Mouse (Mus musculus): ENCODE data around the gene R3hdm4.
A peak's percentile ranks its signal among the peaks of the same experiment; 100 is the strongest.

The R3hdm4 gene

DNA sequence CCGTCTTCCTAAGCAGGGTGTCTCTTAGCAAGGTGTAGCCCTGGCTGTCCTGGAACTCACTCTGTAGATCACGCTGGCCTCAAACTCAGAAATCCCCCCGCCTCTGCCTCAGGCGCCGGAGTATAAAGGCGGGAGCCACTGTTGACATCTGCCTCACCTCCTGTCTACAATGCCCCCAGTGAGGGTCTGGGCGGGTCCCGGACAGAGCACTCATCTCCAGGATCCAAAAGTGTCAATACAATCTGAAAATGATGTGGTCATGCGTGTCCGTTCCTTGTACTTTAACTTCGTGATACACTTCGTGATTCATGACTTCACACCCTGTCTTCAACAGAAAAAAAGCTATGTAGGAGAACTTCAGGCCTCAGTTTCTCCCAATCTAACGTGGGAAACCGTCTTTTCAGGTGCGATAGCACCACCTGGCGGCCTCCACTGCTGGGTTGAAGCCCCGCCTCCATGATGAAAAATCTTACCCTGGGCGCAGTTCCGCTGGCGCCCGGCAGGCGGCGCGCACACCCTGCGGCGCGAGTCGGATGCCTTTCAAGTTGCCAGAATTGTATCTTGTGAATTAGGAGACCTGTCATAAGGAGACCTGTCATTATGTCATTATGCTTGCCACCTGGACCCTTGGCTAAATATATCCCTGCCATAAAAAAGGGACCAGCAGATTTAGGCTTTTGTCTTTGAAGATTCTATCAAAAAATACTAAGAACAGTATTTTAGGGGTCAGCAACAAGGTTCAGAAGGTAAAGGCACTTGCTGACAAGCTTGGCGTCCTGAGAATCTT is 4.2 kb upstream of the R3hdm4 start:
- DNase-seq (ENCODE audit: low spot score): peak; percentile 94

DNA sequence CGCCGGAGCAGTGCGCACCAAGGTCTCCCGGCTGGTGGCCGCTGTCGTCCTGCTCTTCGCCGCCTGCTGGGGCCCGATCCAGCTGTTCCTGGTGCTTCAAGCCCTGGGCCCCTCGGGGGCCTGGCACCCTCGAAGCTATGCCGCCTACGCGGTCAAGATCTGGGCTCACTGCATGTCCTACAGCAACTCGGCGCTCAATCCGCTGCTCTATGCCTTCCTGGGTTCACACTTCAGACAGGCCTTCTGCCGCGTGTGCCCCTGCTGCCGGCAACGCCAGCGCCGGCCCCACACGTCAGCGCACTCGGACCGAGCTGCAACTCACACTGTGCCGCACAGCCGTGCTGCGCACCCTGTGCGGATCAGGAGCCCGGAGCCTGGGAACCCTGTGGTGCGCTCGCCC is 564 bp upstream of the R3hdm4 start:
- no peak for DNase-seq (ENCODE audit: low spot score)

DNA sequence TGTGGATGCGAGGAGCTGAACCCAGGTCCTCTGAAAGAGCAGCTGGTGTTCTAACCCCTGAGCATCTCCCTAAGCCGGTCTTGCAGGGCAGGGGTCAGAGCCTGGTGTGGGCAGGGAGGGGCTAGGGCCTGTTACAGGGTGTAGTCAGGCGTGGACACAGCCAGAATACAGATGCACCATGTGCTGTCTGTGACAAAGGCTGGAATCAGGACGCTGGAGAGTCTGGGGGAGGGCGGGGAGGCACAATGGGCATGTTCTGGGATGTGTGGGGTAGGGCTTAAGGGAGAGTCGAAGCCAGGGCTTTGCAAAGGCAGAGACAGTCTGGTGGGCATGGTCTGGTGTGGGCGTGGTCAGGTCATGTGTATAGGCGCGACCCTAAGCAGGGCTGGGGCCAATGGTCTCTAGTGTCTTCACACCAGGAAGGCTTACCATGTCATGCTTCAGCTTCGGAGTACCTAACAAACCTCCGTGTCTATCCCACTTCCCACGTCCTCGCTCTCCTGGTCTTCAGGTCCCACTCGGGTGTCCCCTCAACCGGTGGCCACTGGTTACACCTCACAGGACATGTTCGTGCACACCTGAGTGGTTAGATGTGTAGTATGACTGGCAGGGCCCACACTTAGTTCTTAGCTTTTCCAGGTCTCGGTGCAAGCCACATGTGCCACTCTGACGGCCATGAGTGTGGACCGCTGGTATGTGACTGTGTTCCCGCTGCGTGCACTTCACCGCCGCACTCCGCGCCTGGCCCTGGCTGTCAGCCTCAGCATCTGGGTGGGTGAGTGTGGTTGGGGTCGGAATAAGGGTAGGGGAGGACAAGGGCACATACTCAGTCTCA is 735 bp downstream of the R3hdm4 start:
- DNase-seq (ENCODE audit: low spot score): no peak

DNA sequence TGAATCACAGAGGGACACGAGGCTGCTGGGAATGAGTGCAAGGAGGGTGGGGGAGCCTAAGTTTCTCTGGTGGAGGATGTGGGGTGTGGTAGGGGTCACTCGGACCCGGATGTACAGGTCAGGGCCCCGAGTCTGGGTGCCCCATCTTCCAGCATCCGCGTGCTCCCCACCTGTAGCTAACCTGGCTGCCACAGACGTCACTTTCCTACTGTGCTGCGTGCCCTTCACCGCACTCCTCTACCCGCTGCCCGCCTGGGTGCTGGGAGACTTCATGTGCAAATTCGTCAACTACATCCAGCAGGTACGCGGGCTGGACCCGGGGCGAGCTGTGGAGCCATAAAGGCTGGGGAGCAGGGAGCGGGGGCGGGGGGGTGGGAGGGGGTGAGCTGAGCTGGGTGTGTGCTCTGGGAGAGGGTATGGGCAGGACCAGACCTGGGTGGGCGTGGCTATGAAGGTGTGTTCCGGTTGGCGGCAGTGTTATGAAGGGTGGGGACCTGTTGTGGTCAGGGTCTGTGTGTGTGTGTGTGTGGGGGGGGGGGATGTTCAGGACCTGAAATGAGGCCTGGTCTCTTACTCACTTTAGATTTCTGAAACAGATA is 1.7 kb downstream of the R3hdm4 start:
- DNase-seq (ENCODE audit: low spot score): peak; percentile 59

DNA sequence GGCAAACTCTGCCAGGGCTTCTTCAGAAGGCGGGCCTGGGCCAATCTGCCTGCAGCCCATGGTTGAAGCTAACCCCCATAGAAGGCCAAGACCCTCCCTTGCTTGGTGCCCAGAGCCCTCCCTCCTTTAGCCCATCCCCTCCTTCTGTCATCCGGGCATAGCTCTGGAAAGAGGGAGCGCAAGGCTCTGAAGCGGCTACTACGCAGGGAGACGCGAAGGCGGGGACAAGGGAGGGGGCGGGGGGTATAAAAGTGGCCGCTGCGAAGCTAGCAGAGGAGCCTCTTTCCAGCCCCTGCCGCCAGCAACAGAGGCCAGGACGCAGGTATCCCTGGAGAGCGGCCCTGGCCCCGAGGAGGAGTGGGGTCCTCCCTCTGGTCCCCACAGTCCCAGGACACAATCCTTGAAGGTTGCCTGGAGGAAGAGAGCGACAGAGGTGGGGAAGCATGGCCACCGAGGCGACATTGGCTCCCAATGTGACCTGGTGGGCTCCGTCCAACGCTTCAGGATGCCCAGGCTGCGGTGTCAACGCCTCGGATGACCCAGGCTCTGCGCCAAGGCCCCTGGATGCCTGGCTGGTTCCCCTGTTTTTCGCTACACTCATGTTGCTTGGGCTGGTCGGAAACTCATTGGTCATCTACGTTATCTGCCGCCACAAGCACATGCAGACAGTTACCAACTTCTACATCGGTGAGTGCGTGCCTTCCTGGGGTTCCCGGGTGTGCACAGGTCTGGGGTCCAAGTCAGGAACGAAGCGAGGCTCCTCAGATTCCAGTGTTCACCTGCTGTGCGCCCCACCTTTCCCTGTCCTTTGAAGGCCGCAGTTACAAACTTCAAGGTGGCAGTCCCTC is 2.6 kb downstream of the R3hdm4 start:
- DNase-seq (ENCODE audit: low spot score): peak; percentile 85

DNA sequence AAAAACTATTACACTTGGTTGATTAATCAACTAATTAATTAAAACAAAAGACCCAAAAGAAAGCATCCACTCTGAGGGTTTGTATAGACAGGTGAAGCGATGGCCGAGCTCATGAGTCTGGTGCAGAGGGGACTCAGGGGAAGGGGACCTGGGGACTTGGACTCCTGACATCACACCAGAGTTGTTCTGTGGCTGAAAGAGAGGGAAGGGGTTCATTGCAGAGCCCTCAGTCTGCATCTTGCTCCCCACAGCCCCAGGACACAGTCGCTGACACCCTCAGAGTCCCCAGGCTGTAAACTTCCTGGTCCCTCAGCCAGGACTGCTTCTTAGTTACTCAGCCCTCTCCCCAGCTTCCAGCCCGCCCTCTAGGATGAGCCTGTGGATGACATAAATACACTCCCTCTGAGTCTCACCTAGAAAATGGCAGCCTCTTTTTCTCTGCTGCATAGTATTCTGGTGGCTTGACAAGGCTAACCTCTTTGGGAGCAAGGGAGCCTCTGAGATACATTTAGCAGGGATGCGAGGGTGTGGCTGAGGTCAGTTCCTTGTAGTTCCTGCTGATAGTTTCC is 3.4 kb downstream of the R3hdm4 start:
- DNase-seq (ENCODE audit: low spot score): no peak

DNA sequence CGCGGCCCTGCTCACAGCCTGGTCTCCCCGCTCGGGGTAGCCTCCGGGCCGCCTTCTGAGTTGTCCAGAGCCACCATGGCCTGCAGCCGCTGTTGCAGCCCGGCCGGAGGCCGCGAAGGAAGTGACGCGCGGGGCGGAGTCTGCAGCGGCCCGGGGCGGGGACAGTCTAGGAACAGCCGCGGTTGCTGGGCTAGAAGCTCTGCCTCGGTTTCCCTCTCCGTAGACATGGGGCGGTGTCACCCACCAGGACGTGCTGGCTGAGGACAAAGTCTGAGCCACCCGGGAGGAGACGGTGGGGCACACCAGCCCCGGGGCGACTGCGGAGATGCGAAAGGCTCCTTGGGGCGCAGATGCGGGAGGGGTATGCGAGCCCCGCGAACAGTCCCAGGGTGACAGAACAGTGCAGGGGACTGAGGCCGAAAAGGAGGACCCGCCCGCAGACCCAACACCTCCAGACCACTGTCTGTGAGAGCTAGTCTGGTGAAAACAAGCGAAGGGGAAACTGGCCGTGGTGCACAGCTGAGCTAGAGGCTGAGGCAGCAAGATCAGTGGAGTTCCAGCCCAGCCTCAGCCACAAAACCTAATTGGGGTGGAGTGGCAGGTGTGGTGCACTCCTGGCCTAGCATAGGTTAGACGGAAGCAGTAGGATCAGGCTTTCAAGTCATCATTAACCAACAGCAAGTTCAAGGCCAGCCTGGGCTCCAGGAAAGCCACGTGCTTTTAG is 4.0 kb downstream of the R3hdm4 start, which contains the start of gene Kiss1r:
Gene Kiss1r (plus strand): TSS at position 164 of the 724 bp plus-strand sequence.
- DNase-seq (ENCODE audit: low spot score): peak; percentile 91

DNA sequence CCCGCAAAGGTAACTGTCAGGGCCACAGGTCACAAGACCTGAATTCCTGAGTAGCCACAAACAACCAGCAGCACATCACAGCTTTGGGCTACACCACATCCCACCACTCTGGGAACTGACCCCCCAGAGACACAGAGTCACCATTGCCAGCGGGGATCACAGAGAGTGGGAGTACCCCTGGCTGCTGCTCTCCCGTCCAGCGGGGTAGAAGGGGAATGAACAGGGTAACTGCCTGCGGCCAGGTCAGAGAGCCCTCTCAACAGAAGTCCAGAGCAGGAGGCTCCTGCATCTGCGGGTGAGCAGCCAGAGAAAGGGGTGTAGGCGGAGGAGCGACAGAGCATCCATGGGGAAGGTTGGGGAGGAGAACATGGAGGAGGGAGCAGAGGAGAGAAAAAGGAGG is 4.9 kb downstream of the R3hdm4 start:
- DNase-seq (ENCODE audit: low spot score): no peak

DNA sequence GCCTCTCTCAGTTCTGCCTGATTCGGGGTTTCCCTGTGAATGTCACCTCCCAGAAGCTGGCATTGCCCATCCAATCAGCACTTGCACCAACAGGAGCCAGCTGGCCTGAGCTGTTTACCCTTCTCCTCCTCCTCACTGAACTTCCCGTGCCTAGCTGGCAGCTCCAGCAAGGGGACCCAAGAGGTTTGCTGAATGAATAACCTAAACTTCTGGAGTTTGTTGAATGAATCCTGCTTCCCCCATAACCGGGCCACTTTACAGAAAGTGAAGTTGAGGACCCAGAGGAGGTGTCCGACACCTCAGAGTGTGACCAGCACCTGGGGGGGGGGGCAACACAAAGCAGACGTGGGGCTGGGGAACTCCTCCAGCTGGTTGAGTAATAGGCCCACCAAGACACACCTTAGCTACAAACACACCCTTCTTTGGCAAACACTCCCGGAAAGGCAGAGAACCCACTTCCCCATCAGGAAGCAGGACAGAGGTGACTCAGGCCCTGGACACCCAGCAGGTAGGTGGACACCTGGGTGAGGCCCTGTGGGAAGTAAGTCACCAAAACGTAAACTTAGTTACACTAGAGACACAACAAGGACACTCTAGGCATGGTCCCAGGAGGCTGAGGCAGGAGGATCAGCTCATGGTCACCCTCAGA is 5.9 kb downstream of the R3hdm4 start:
- DNase-seq (ENCODE audit: low spot score): no peak

DNA sequence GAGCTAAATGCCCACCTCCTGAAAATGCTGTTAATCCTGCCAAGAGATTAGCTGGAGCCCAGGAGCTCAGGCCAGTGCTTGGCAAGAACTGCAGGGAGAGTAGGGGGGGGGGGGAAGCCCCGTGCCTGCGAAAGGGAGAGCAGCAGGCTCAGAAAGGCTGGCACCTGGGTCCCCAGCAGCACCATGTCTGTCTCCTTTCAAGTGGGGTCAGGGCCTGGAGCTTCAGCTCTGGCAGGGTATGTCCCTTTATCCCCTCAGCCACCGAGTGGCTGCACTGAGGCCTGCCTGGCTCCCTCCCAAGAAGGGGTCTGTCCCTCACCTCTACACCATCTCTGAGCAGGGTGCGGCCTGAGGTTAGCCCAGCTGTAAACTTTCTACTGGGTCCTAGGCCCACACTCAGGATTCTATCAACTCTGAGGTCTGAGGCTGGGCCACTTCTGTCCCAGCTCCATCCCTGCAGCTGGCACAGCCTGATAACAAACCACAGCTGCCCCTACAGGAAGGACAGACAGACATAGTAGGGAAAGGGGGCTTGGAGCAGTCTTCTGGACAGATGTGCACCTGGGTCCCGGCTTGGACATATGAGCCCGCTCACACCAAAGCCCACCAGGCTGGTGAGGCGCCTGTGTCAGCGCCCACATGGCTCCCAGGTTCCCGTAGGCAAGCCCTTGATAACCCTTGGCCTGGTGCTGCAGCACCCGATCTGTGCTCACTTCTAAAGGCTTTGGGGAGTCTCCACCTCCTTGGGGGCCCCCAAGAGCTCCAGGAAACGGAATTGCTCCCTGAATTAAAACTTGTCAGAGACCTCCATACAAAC is 6.7 kb downstream of the R3hdm4 start:
- DNase-seq (ENCODE audit: low spot score): peak; percentile 58

DNA sequence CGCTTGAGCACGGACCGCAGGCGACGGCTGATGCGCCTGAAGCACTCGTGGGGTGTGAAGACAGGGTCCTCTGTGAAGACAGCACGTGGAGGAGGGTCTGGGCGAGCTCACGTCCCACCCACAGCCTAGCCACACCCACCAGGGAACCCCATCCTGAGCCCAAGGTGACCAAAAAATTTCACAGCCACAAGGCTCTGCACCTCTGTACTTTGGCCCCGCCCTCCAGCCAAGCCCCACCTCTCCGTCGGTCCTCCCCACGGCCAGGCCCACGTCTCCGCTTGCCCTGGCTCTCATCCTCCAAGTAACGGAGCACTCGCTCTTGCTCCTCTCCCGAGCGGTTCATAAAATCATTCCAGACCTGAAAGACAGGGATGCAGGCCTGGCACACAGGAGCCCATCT is 8.6 kb downstream of the R3hdm4 start:
- DNase-seq (ENCODE audit: low spot score): no peak

DNA sequence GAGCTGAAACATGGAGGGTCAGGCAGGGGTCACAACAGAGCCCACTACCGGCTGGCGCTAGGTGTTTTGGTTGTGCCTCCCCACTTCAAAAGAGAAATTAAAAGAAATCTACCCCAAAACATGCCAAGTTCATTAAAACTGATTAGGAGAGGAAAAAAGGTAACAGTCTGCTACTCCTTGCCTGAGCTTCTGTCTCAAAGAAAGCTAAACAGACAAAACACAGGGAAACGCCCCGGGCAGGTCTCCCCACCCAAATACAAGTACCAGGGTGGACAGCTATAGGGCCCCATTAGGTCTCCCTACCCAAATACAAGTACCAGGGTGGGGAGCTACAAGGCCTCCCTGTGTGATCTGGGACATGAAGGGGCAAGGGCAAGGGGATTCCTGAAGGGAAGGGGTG is 10.5 kb downstream of the R3hdm4 start, which contains the start of gene Gm26602:
Gene Gm26602 (plus strand): TSS at position 301 of the 400 bp plus-strand sequence.
- DNase-seq (ENCODE audit: low spot score): no peak

DNA sequence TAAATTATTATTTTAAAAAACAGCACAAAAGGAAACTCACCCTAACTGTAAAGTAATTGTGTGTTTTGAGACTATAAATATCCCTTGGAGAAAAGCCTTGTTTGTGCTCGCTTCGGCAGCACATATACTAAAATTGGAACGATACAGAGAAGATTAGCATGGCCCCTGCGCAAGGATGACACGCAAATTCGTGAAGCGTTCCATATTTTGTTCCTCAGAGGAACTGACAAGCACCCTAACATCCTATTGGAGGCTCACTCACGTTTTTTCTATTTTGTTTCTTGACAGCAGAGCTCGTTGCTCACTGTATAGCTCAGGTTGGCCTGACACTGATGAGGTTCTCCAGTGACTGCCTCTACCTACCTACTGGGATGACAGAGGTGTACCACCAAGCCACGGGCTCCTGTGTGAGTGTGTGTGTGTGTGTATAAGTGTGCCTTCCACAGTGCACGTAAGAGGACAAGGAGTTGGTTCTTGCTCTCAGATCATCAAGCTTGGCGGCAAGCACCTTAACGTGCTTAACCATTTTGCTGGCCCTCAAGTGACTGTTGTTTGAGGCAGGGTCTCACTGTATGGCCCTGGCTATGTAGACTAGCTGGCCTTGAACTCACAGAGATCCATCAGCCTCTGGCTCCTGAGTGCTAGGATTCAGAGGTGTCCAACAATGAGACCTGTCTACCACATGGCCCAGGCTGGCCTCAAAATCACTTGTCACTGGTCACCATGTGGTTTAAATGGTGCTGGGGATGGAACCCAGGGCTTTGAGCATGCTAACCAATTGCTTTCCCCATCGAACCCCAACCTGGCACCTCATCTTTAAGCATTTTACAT is 11.7 kb downstream of the R3hdm4 start:
- DNase-seq (ENCODE audit: low spot score): no peak

DNA sequence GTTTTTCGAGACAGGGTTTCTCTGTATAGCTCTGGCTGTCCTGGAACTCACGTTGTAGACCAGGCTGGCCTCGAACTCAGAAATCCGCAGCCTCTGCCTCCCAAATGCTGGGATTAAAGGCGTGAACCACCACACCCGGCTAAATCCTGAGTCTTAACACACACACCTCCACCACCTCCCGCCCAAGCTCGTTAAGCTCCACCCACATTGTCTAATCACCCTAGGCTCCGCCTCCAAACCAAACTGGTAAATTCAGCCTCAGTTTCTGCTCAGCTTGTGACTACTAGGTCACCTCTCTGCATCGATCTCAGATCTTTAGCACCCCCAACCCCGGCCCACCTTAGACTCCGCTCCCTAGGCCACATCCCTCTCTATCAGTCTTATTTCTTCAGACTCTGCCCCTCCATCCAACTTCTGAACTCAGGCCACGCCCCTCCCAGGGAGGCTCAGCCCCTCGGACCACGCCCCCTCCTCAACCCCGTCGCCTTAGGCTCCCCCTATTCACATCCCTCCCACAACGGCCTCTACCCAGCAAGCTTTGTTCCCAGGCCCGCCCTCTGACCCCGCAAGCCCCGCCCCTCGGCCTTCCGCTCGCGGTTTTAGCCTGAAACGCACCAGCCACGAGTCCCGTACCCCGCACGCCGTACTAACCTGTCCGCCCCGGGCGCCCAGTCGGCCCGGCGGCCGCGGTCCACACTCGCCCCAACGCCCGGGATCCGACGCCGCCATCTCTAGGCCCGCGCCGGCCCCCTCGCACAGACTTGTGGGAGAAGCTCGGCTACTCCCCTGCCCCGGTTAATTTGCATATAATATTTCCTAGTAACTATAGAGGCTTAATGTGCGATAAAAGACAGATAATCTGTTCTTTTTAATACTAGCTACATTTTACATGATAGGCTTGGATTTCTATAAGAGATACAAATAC is 12.6 kb downstream of the R3hdm4 start, which contains the start of gene Med16:
Gene Med16 (minus strand): TSS at position 757 of the 925 bp plus-strand sequence.
- DNase-seq (ENCODE audit: low spot score): peak; percentile 98

DNA sequence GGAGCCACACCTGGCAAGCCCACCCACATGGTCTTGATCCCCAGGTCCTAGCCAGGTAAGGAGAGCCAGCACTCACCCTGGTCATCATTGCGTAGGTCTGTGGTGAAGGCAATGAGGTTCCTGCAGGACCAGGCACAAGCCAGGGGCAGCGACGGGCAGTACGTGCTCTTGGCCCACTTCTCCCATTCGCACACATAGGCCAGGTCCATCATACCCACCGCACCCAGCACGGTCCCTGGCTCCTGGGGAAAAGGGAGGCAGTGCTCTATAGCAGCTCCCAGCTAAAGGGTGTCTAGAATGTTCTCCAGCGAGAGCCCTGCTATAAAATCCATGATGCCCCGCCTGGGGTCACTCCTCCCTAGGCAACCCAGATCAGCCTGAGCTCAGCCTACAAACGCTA is 13.6 kb downstream of the R3hdm4 start:
- DNase-seq (ENCODE audit: low spot score): no peak

DNA sequence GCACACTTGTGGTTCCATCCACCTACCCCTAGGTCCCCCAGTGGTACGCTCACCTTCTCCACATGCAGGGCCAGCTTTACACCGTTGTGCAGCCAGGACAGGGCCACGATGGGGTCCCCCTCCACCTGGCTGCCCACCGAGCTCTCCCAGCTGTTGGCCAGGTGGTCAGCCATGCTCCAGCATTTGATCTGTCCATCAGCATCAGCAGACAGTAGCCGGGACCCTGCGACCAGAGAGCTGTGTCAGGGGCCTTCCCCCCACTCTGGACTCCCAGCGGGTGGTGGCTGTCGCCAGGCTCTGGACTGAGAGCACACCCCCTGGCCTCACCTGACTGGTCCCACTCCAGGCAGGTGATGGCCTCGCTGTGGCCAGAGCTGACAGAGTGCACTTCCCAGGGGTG is 14.3 kb downstream of the R3hdm4 start:
- DNase-seq (ENCODE audit: low spot score): no peak

DNA sequence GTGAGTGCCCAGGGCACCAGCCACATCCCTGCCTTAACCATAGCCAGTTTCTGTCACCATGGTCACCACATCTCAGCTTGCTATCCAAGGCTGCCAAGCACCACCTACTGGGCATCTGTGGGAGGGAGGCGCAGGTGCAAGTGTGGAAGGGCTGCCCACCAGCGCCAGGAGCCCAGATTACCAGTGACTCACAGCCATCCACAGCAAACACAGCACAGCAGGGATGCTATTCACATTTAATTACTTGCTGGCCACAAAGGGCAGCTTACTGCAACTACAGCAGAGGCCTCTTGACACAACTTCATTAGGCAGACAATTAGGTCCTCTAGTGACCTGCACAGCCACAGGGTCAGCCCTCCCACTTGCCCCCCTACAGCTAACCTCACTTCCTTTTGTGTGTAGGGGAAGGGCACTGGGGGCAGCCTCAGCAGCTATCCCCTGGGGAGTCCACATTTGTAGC is 20.0 kb downstream of the R3hdm4 start:
- peak; percentile 98 for DNase-seq (ENCODE audit: low spot score)

Measured in MN1 (cell line).